Mouse (Mus musculus) lung, postnatal 14 days (tissue): ENCODE data around the gene Diexf.
A peak's percentile ranks its signal among the peaks of the same experiment; 100 is the strongest.

Experiments
- DNase-seq: peaks from one replicate; pipeline ENCODE4 v3.0.0; 2021

Diexf gene

DNA sequence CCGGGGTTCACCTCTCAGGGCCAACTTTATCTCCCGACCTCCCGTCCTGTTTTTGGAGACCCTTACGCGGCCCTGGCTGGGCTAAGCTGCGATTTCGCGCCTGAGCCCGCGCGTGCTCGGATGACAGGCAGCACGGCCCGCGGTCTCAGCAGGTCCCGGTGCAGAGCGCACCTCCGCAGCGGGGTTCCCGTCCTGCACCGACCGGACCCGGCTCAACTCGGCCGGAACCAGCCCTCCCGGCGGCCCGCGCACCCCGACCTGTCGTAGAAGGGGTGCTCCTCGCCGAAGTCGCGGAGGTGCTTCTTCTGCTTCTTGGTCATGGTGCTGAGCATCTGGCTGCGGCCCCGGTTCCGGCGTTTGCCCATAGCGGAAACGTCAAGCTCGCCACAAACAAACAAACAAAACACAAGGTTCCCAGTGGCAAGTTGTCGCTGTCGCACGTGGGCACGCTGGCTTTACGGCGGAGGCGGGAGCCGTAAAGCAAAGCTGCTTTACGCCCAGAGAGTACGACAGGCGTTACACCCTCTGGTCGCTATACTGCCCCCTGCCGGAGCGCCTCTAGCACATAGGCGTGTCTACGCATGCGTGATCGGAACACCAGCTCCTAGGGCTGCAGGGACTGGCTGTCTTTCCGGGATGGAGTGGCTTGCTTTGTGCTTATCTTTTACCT lies at the start of gene Diexf:
Diexf (minus strand) TSS at position 487 of the 670 bp plus-strand sequence.
- peak; percentile 99 for DNase-seq

DNA sequence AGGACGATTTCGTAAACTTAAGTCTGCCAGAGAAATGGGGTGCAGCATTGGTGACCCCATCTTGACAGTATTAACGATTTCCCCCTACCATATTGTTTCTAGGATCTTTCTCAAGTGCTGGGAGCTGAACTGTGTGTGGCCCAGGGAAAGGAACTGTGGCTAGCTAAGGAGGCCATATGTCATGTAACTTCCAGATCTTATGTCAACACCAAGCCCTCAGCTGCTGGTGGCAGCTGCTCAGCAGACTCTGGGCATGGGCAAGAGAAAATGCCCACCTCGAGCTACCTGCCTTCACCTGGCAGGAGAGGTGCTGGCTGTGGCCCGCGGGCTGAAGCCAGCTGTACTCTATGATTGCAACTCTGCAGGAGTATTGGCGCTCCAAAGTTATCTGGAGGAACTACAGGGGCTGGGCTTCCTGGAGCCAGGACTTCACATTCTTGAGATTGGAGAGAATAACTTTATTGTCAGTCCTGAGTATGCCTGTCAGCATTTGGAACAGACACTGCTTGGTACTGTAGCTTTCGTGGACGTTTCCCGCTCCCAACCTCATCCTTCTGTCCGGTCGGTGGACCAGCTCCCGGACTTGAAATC lies 44.2 kb upstream of the Diexf start:
- no peak for DNase-seq

DNA sequence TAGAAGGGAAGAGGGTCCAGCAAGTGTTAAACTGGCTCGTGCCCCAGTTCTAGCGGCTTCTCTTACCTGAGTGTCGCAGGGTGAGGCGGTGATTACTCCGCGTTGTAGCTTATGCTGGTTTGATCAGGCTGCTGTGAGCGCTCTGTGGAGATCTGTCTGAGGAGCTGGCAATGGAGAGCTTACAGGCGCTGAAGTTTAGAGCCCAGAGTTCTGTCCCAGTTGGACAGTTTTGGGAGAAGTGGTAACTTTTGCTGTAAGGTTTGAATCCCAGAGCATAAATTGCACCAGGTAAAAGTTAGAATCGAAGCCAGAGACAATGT lies 43.7 kb upstream of the Diexf start:
- DNase-seq, result no peak

DNA sequence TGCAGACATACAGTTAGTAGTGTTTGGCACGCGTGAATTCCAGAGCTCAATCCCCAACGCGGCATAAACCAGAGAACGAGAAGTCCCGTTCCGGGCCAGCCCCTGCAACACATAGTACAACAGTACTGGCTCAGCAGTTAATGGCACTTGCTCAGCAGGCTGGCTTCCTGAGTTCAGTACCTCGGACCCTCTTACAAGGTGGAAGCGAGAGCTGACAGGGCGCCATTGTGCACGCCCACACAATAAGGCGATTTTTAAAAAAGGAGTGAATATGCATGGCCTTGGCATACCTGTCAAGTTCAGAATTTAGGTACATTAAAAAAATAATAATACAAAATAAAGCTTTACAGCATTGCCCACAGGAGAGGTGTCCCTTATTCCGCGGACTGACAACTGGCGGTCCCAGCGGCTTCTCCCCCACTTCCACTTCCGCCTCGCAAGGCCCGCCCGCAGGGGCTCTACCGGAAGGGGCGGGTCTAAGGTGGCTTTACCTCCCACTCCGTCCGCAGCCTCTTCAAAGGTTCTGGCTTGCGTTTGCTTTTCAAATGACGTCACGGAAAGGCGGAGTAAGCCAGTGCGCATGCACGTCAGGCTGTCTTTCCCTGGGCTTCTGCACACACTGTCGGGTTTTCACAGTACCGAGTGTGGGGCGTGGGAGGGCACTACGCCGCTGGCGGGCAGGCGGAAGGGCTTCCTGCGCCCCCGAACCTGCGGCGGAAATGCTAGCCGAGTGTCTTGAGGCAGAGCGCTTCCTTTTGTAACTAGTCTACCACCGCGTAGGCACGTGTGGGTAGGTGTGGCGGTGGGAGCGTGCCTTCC lies 43.1 kb upstream of the Diexf start:
- DNase-seq, result peak; percentile 96

DNA sequence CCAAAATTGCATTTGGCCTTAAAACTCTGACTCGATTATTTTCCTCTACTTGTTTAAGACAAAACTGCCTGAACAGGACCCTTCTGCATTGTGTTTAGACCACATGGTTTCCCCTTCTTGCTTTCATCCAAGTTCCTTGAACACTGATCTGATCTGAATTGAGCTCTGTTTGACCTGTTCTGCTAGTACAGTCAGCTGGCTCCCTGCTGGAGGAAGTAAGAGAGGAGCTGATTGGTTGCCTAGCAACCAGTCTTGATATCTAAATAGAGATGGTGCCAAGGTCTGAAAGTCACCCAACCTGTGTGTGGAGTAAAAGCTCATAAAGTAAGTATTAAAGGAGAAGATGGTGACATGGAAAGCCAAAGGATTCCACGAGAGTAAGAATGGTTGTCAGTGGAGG lies 39.8 kb upstream of the Diexf start:
- peak; percentile 32 for DNase-seq

DNA sequence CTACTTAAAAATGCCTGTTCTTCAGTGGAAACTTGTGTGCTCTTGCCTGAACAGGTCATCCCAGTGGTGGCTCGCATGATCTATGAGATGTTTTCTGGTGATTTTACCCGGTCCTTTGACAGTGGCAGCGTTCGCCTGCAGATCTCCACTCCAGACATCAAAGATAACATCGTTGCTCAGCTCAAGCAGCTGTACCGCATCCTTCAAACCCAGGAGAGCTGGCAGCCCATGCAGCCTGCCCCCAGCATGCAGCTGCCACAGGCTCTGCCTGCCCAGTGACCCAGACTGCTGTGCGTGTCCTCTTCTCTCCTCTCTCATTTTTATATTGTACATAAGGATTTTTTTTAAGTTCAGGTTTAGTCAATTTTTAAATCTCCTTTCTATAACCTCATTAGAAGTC lies 39.2 kb upstream of the Diexf start:
- DNase-seq, result no peak

DNA sequence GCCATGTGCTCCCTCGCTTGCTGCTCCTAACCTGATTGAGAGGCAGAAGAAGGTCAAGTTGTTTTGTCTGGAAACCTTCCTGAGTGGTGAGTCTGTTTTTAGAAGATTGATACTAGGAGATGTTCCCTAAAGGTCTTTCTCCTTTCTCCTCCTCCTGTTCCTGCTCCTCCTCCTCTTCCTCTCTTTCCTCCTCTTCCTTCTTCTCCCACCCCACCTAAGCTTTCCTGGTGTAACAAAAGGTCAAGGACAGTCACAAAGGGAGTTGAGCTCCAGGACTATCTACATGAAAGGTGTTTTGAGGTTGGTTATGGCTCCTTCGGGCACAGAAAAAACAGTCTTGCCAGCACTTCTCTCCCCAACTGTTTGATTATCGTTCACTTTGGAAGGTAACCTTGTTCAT lies 37.7 kb upstream of the Diexf start, which contains the start of gene A130010J15Rik:
A130010J15Rik (plus strand) TSS at position 301 of the 400 bp plus-strand sequence.
- no peak for DNase-seq

DNA sequence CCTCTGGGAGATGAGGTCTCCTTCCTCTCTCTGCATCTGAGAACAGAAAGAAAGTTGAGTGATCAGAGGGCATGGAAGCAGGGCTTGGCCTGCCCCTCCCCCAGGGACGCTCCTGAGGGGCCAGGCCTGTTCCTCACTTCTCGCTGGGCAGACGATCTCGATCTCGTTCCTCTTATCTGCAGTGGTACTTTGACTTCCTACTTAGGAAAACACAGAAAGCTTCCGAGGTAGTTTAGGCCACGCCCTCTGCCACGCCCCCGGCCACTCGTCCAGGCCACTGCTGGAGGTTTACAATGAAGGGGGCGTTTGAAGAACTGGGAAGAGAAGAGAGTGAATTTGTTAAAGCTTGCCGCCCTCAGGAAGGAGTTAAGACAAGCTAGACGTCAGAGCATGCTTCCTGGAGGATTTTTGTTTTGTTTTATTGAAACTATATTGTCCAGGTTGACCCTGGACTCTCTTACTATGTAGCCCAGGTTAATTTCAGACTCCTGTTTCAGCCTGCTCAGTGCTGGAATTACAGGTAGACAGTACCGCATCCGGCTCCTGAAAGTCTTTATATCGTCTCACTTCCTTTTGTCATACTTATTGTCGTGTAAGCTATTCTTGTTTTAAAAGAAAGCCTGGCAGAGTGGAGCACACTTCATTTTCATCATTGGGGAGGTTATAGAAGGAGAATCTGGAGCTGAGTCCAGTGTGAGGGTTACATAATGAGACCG lies 30.4 kb upstream of the Diexf start:
- peak; percentile 71 for DNase-seq

DNA sequence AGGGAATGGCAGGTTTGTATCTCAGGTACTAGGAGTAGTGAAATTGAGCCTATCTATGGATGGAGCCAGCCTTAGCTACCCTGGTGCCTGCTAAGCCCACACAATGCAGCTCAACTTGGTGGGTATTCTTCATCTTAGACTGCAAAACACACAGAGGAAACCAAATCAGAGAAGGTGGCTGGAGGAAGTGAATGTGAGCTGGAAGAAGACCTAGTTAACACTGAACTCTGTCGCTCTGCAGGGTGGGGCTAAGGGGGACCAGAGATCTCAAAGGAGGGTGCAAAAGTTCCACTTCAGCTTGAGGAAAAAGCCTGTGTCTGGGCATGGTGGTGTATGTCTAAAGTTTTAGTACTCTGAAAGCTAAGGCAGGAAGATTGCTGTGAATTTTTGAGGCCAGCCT lies 29.5 kb upstream of the Diexf start:
- DNase-seq, result no peak

DNA sequence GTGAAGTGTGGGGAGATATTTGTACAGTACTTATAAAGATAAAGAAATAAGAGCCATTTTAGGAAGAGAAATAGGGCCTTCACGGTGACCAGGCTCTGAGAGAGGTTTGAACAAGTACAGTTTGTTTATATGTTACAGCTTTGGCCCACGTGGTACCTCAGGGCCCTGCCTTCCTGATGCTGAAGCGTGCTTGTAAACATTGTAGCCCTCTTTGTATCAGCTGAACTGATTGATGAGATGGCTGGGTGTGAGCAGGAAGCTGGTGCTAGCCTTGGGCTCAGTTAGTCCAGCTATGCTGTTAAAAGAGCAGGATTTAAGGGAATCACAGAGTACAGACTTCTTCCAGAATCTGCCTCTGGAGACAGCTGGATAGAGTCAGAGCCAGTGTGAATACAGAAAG lies 29.1 kb upstream of the Diexf start:
- no peak for DNase-seq

DNA sequence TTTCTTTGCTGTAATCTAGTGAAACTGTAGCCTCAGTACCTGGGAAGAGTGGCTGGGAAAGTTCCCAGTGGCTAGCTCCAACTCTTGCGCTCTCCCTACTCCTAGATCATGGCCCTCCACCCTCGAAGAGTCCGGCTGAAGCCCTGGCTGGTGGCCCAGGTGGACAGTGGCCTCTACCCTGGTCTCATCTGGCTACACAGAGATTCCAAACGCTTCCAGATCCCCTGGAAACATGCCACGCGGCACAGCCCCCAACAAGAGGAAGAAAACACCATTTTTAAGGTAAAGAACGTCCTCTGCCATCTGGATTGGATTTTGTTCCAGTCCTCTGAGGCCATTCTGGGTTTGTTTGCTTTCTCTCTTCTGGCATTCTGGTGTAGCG lies 27.0 kb upstream of the Diexf start:
- DNase-seq, result no peak

DNA sequence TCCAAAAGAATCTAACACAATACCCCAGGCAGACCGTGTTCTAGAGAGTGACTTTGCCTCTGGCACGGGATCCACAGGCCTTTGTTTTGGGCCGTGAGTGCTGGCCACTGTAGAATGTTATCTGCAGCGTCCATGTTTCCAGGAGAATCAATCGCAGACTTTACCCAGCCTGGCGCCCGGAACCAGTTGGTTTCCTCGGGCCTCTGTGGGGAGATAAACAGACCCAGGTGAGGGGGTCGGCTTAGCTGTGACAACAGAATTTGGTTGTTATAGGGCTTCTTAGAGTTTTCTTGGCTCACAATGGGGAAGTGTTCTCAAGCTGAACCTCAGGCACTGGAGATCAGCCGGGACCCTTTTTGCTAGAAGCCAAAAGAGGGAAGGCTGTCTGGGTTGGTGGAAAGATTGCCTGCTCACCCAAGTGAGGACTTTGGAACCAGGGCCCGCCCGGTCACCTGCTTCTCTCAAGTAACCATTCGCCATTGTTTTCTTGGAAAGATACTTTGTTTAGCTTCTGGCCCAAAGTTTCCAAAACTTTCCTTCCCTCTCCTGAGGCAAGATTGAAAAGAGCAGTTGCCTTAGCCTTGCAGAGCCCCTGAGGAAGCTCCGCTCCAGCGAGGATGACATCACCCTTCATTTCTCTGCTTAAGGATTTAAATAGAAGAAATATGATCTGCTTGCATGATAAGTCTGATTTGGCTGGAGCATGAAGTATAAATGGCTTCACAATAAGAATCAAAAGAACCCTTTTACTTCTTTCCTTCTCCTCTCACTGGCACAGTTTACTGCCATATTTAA lies 26.4 kb upstream of the Diexf start:
- no peak for DNase-seq

DNA sequence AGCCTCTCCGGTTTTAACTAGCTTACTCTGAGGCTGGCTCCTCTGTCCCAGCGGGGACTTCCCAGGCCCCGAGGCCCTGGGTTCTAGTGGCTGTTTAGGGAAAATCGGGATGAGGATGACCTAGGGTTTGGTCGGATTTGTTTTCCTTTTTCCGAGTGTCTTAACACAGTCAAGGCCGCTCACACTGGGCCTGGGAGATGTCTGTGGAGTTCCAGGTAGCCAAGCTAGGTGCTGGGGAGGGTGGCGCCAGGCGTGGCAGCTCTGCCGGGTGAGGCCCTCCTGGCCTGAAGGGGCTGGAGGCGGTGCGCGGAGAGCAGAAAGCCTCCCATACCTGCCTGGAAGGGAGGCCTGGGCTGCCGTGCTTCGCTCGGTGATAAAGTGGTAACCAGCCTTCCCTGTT lies 23.5 kb upstream of the Diexf start:
- peak; percentile 35 for DNase-seq

DNA sequence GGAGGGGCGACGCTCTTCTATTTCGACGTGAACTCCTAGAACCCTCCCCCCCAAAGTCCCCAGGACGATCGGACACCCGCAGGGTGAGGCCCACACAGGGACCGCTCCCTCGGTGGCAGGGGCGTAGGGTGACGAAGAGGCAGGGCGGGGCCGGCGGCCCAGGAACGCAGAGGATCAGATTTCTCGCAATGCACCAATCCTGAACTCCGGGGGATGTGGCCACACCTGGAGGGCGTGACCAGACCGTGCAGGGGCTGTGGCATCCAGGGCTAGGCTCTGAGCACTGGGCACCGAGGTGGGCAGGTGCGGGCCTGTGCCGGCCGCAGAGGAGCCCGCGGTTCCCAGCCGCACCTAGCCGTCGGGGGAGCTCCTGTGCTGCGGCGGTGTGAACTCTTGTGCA lies 22.8 kb upstream of the Diexf start, which contains the start of gene Irf6:
Irf6 (plus strand) TSS at position 240 of the 400 bp plus-strand sequence.
- DNase-seq, result peak; percentile 72

DNA sequence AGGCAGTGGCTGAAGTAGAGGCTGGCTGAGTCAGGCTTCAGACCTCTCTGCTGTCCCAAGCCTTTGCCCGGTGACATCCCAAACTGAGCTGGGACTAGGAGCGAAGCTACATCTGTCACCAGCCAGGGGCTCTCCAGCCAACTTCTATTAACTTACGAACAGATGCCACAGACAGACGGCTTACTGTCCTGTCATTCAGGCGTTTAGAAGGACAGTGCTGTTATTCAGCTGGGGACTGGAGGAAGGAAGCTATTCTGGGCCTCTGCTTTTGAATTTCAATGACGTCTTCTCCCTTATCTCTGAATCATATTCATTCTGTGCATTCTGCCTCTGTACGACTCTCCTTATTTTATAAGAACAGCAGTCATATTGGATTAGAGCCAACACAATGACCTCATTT lies 21.1 kb upstream of the Diexf start:
- DNase-seq, result no peak

DNA sequence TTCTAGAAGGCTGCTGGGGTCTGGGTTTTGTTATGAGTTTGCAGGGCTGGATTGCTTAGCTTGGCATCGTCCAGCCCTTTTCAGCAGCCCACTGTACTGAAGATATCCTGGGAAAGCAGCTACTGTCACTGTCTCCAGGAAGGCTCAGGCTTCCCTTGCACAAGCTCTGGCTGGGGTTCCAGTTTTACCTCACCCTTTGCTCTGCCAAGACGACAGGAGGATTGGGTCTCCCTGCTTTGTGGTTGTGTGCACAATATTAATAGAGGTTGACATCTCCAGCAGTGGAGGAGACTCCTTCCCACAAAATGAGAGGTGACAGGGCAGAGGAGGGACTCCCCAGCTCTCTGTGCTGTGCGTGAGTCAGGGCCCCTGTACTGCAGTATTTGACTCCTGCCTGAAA lies 19.2 kb upstream of the Diexf start:
- DNase-seq, result no peak

DNA sequence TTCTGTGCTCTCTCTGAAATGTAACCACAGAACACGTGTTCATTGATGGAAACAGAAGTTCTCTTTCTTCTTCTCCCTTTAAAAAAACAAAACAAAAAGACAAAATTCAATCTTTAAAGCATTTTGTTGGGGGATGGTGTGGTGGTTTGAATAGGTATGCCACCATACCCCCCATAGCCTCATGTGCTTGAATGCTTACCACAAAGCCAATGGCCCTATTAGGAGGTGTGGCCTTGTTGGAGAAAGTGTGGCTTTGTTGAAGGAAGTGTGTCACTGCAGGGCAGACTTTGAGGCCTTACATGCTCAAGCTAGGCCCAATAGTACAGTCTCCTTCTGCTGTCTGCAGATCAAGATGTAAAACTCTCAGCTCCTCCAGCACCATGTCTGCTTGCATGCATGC lies 16.3 kb upstream of the Diexf start:
- DNase-seq, result no peak

DNA sequence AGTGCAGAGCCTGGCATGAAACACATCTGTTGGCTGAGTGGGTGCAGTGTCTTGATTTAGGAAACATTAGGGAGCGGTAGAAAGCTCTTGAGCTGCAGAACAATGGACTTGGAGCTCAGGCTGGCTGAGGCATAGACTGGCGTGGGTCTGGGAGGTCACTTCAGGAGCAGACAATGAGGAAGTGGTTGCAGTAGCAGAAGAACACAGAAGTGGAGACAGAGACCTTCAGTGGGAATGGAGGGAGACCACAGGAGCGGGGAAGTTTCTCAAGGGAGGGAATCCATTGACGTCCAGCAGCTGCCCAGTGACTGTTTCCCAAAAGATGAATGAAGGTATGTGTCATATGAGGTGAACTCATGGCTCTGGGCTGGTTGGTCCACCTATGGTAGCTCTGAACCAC lies 15.0 kb upstream of the Diexf start:
- DNase-seq, result no peak

DNA sequence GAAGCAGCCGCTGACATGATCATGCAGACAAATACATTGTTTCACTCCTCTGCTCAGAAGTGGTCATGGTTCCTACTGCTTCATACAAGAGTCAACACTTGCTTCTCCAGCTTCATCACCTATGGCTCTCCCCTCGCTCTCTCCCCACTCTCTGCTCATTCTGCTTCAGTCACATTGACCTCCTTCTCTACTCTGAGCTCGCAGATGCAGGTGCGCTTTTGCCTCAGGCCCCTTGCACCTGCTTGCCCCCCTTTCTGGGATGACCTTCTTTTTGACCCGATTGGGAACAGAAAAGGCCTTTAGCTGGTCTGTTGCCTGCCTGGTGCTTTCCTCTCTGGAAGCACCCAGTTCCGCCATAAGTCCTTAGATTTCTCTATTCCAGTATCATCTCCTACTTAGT lies 14.4 kb upstream of the Diexf start:
- no peak for DNase-seq

DNA sequence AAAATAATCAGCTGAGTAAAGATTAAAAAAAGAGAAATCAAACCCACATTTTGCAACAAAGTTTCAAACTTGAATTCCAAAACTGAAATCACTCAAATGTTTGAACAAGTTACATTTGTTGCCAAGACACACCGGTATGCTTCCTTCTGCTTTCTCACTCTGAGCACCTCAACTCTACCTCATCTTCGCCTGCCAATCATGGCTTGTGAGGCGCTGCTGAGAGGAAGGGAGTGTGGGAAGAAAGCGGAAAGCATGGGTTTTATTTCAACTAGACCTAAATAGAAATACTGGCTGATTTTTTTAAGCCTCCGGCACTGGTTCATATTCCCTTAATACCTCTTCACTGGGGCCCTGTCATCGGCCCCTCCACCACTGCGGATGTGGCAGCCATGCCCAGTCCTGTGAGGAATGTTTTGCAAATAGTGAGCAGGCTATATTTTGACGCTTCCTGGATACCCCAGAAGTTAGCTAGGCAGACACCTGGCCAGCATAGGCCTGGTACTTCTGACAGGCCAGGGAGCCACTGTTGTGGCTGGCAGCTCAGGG lies 12.5 kb upstream of the Diexf start:
- no peak for DNase-seq

DNA sequence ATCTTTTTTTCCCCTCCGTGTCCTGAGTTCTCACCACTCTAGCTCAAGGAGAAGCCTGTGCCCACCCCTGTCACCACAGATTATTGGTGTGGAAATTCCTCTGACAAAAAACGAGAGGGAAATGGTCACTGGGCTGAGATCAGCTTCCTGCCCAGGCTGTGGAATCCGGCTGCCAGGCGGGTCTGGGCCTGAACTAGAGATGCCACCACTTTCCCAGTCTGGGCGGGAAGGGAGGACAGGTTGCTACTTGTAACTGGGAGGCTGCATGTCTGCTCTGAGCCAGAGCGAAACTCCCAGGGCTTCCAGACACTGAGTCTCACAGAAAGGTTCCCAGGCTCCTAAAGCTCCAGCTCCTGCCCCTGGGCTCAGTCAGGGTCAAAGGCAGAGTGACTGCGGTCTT lies 11.0 kb upstream of the Diexf start:
- DNase-seq, result no peak

DNA sequence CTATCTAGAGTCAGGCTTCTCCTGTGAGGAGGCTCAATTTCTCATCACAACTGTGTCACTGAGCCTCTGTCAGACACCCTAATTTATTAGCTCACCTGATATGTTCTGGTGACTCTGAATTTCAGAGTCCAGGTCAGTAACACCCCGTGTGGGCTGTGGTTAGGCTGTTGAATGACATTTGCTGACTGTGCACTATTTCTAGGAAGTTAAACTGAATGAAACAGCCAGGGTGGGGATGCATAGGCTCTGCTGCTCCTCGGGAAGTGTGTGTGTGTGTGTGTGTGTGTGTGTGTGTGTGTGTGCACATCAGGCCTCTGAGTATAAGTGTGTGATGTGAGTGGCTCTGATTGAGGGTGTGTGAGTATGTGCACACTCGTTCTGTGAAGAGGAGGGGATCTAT lies 8.6 kb upstream of the Diexf start:
- DNase-seq, result no peak
